Comparison of ENCODE assay signal across 18 mouse cellular contexts in genomic region chr16:23885098-23885497, GRCm38 (mm10). TPM values are rescaled to one million over a fixed set of nuclear protein-coding genes. Genes with fewer than 3 reads are reported as not detected.
"Had no signal": no experiment of that assay in that cellular context is flagged by ENCODE, and none has a peak within 500 bp of the region (broad histone marks: within the 10 kb centered on the region; RNA-seq: fewer than 3 reads in every experiment).

No protein-coding gene starts in this region.

- H3K36me3 ChIP-seq: liver, embryonic 15.5 days had no signal

- H3K4me3 ChIP-seq: layer of hippocampus, adult 2 months; liver, embryonic 15.5 days had no signal

- DNase-seq: kidney, postnatal 10 days; kidney, postnatal 4 days; lung, adult 2 months; lung, postnatal 36 days; retina, postnatal 1 day; thymus, postnatal 36 days had no signal

- ATAC-seq: lung, postnatal 0 days had no signal

- H3K9ac ChIP-seq: liver, embryonic 15.5 days had no signal

- H3K9me3 ChIP-seq: liver, embryonic 15.5 days had no signal

- H3K4me1 ChIP-seq: liver, embryonic 15.5 days had no signal

- H3K4me2 ChIP-seq: liver, embryonic 11.5 days; liver, embryonic 15.5 days had no signal

- H3K27ac ChIP-seq: layer of hippocampus, adult 2 months; liver, embryonic 15.5 days had no signal

RNA-seq across cellular contexts. Expression of gene Sst, which starts 5.7 kb away (rescaled TPM):
- total RNA-seq: megakaryocyte progenitor cell, adult 5-6 weeks had no signal
- polyA plus RNA-seq: lung, adult 2 months; lung, postnatal 0 days; spleen, adult 2 months had no signal

RNA-seq across cellular contexts. Expression of gene Rtp2, which starts 47.1 kb away (rescaled TPM):
- total RNA-seq: left cerebral cortex, postnatal 36 days; megakaryocyte progenitor cell, adult 5-6 weeks had no signal
- polyA plus RNA-seq: kidney, embryonic 14.5 days; limb, embryonic 14.5 days; liver, embryonic 11.5 days; liver, embryonic 15.5 days; lung, adult 2 months; lung, postnatal 0 days; neural tube, embryonic 11.5 days; spleen, adult 2 months; stomach, embryonic 16.5 days; thymus, postnatal 0 days had no signal
